Mouse (Mus musculus) ovary, postnatal 36 days (tissue): ENCODE results near the gene Onecut1.

Experiments used
- DNase-seq: peaks from one replicate; pipeline ENCODE4 v3.0.0; 2022; ENCODE audit warnings: low spot score, mixed read lengths

The Onecut1 gene

DNA sequence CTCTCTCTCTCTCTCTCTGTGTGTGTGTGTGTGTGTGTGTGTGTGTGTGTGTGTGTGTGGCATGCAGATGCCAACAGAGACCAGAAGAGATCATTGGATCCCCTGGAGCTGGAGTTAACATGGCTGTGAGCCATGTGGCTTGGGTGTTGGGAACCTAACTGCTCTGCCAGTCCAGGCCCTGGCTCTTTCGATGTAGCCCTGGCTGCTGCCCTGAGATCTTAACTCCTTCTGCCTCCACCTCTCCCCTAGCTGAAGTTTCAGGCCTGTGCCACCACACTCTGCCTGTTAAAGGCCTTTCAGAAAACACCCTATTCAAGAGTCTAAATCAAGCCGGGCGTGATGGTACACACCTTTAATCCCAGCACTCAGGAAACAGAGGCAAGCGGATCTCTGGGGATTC is 49.7 kb downstream of the Onecut1 start:
- DNase-seq: no peak

DNA sequence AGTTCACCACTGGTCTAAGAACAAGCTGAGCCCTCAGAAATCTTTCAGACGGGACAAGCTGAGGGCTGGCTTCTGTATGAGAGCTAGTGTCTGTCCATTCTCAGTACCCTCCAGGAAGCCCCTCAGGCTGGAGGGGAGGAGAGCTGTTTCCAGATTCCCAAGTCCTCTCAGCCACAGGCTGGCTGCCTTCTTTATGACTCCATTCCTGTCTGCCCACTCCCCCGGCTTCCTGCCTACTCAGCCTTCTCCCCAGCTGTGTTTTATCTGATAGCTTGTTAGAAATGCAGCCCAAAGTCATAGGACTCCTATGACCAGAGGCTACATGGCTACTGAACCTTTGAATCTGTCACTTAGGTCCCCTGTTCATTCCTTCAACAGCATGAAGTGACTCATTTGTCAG is 50.2 kb downstream of the Onecut1 start:
- DNase-seq: no peak

DNA sequence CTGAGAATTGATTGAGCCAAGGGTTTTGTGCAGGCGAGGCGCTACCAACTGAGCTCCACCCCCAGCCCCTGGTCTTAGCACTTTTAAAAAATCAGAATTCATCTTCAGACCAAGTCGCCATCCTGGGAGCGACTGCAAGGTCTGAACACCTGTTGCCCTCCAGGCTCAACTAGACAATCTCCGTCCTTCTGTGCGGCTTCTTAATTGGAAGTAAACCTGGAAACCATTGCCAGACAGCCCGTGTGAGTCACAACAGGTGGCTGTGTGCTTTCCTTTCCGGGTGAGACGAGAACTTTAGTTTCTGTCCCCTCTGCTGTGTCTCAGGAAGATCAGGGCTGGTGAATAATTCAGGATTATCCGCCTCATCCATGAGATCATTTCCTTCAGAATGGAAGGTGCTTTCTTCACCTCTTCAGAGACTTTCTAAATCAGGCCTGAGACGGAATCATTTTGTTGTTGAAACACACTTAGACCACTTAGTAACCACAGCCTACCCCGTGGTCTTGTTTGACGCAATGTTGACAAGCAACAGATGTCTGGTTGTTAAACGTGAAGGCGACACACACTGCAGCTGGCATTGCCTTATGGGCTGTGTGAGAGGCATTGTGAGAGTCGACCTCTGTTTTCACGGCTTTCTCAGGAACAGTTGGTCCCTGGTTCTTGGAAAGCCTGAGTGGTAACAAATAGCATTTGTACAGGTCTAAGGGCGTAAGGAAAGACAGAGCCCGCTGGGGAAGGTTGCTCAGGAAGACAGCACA is 51.1 kb downstream of the Onecut1 start:
- DNase-seq: no peak

DNA sequence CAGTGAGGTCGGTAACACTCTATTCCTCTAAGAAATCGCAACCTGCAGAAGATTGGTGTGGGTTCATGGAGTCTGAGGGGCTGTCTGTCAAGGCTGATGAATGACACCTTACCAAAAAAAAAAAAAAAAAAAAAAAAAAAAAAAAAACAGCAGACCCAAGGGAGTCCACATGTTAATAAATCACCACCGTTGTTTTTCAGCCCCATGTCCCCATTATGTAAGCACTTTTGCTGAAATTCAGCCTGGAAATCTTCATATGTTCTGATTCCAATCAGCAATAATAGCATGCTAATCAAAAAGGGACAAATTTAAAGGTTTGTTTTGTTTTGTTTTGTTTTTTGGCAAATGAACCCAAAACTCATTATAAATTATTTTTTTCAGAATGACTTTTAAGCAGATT is 53.9 kb downstream of the Onecut1 start:
- DNase-seq: no peak

DNA sequence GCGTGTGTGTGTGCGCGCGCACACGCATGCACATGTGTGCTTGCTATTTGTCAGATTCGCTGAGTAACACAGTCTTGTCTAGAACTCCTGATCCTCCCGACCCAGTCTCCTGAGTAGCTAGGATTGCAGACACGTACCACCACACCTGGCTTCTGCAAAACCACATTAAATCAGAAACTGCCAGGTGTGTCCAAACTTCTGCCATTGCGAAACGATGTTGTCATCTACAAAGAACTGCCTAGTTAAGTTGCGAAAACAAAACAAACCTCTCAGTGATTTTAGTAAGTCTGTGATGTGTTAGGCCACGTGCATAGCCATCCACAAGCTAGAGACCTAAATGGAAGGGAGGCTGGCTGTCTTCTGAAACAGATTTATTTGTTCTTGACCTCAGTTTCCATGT is 58.7 kb downstream of the Onecut1 start:
- DNase-seq: no peak

DNA sequence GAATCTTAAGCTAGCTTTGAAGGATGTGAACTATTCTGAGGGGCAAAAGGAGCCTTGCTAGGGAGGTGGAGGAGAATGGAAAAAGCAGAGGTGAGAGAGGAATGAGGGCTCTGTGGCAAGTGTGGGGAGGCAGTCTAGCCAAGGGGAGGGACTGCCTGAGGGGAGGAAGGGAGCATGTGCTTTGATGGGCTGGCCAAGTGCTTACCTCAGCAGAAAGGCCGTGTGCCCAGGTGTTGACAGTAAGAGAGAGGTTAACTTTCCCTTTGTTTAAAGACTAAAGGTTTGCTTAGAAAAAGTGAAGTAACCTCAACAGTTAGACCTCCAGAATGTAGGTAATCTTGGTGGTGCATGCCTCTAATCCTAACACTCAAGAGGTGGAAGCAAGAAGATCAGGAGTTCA is 59.7 kb downstream of the Onecut1 start:
- no peak for DNase-seq

DNA sequence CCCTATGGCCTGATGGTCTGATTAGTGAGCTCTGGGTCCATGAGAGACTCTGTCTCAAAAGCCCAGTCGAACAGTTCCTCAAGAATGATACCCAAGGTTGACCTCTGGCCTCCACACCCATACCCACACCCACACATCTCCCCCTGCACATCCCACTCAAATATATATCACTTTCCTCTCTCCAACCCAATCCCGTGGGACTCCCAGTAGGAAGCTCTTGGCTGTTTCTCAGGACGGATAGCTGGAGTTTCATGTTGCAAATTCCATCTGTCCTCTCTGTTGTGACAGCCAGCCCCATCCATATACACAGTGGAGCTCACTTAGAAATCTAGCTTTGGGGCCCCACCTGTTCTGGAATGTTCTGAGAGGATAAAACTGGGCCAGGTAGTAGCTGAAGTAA is 61.2 kb downstream of the Onecut1 start:
- no peak for DNase-seq

DNA sequence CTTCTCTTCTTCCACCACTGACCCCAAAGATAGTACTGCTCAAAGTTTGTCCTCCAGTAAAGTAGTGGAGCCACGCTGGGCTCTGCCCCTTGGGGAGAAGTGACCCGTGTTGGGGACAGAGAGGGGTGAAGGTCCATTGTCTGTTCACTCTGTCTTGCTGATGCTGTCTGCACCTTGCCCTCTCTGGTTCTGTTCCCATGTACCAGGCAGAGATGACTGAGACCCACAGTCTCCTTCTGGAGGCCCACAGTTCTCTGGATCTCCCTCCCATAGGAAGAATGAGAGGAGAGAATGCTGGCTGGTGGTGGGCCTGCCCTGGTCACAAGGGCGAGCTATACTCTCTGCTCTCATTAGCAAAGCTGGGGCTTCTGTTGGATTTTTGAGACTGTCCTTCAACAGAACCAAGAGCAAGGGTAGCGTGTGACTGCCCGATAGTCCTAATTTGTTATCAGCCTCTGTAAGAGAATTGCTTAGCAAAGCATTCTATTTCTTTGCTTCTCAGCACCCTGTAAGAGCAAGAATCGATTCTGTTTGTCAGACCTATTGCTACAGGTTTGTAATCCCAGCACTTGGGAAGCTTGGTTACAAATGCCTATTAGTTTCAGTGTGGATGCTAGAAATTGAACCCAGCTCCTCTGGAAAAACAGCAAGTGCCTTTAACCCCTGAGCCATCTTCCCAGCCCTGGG is 61.7 kb downstream of the Onecut1 start:
- no peak for DNase-seq

DNA sequence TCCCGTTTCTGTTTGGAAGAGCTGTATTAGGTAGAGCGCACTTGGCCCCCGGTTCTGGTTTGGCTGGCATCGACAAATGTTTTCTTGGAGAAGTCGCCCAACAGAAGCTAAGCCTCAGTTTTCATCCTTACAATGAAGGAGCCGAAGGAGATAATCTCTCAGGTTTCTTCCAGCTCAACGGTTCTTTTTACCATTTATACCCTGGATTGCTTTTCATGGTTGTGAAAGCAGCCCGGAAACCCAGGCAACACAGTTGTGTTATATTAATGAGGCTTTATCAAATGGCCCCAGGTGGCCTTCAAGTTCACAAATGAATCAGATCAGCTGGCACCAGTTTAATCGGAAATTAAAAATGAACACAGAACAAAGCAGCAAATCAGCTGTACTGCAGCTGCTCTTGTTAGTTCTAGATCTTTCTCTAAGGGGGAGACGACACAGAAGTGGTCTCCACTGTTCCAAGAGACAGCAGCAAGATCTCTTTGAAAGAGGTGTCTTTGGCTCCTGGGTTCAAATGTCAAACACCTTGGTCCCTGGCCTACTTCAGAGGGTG is 63.6 kb downstream of the Onecut1 start:
- DNase-seq: no peak

DNA sequence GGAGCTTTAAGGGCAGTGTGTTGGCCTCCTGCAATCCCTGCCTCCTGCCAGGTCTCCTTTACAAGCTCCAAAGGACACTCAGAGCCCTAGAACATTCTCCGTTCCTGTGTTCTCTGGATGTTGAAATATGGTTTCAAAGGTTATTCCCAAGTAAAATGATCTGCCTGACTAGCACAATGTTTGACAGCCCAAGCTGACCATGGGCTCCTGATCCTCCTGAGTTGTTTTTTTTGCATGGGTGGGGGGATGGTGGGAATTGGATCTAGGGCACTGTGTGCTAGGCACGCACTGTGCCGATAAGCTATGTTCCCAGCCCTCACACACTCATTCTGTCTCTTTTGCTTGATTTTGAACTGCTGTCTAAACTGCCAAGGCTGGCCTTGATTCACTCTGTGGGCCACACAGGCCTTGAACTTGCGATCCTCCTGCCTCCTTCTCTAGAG is 68.3 kb downstream of the Onecut1 start:
- no peak for DNase-seq

DNA sequence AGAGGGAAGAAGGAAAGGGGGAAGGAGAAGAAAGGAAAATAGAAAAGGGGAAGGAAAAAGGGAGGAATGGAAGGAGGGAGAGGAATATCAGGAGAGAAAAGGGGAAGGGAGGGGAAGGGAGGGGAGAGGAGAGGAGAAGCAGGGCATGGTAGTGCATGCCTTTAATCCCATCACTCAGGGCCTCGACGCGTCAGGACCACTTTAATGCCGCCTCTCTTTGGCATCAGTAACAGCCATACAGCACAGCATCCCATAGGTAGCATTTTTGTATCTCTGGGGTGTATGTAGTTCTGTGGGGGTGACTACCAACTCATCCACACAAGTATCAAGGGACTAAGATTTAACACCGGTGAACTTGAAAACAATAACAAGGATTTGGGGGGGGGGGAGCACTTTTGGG is 68.9 kb downstream of the Onecut1 start:
- DNase-seq: no peak

DNA sequence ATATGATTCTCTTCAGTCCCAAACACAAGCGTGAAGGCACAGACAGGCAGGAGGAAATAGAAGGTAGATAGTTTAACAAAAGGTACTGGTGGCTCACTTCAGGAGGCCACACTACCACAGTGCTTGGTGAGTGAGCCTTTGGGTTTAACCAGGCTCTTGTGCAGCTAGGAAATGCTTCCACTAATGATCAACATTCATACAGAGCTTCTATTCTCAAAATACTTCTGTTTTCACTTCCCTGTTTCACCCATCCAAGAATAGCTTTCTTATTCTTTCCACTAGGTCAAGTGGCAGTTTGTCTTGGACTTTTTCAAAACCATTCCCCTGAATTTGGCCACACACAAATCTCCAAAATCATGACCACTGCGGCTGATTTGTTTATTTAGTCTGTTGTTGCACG is 73.6 kb downstream of the Onecut1 start:
- DNase-seq: no peak

DNA sequence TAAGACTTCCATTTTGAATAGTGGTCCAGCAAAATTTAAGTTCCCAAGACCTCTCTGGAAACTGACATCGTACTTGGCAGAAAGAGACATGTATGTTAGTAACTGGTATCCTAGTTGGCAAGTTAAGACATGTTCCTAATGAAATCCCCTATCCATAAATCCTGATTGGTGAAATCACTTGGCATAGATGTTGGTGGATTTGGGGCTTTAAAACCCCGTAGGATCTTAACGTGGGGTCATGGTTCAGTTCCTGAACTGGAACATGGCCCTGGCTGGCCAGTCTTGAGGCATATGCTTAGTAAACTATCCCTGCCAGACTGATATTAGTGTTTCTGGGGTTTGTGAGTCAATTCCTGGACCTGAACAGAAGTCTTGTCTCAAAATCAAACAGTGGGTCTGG is 76.0 kb downstream of the Onecut1 start:
- DNase-seq: no peak

DNA sequence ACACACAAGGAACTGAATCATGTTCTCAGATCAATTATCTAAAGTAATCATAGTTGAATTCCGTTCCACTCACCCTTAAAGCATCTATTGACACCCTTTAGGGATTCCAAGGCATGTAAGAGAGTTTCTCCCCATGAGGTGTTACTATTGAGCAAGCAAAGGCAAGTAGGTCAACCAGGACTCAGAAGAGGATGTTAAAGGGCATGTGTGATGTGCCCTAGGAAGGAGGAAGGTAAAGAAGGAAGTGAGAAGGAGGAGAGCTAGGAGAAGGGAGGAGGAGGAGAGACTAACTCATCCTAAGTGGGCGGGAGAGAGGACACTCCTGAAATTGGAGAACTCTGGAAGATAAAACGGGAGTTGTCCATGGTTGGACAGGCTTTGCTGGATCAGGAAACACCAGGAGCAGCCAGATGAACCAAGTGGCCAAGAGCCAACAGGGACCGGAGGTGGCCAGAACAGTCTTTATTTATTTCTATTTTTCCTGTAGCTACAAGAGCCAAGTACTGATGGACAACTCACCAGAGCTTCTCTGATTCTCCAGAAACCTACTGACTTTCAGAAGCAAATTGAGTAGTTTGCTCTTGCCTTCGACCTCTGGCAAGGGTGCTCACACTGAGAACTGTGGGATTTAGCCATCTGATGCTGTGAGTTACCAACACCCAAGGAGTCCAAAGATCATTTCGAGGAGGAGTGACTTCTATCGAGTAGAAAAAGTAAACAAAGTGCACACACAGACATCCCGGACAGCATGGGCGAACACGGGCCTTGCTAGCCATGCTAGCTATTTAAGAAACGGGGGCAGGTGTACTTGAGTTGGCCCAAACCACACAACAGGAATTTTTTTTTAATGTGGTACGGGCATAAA is 77.2 kb downstream of the Onecut1 start:
- no peak for DNase-seq
